Comparison of ENCODE assay signal across 23 mouse cellular contexts in genomic region chr16:87680912-87681634, GRCm38 (mm10). TPM values are rescaled to one million over a fixed set of nuclear protein-coding genes. Genes with fewer than 3 reads are reported as not detected.
A peak's percentile ranks its signal among the peaks of the same experiment; 100 is the strongest.
DNase-seq lines count a peak whose midpoint lies in the region; ATAC-seq lines count a peak whose summit lies in the region.
"Had no signal": no experiment of that assay in that cellular context is flagged by ENCODE, and none has a peak within 500 bp of the region (broad histone marks: within the 10 kb centered on the region; RNA-seq: fewer than 3 reads in every experiment).

No protein-coding gene starts in this region.

- ATAC-seq in common myeloid progenitor, adult 5-6 weeks (replicated peaks; ENCODE audit: low read depth, poor library complexity, severe bottlenecking), result peak; percentile 40; the same call in 1 of the 2 replicates
- 0 out of 2 replicates have a peak, but pooled peaks have one; percentile 12 for ATAC-seq in megakaryocyte, adult 5-6 weeks (ENCODE audit: poor library complexity, severe bottlenecking)
- ATAC-seq: forebrain, embryonic 13.5 days; inflammation-experienced regulatory T-cells, adult 6 months; lung, postnatal 0 days had no signal

- intact Hi-C loops in heart, postnatal 10 days (cut with DNase I), result no loop called here

- peak; percentile 18 for DNase-seq in heart, adult 11 months
- DNase-seq in heart, postnatal 10 days, result no peak
- DNase-seq in kidney, postnatal 25 days, result peak; percentile 44 to 50
- DNase-seq in kidney, postnatal 10 days, result no peak
- no peak for DNase-seq in adrenal gland, postnatal 14 days
- no peak for DNase-seq in left cerebral cortex, adult 9 months (ENCODE audit: low spot score in 2 of 2)
- DNase-seq: adrenal gland, postnatal 25 days; cerebellum, adult 11-12 months; cerebellum, adult 9-11 months; gastrocnemius, postnatal 25 days; heart, adult 2 months; layer of hippocampus, adult 9-11 months; lung, adult 18-20 months; lung, postnatal 4 days; midbrain, embryonic 14.5 days; right cerebral cortex, postnatal 25 days; spleen, adult 18-20 months; thymus, postnatal 14 days had no signal

RNA-seq across cellular contexts. Expression of gene Bach1, which starts 17.7 kb away (rescaled TPM):
- 10 to 100 TPM; 27.9 to 29.5 TPM for total RNA-seq in heart, postnatal 10 days (2021)
- 29.2 and 33.9 TPM in 2 replicates for total RNA-seq in common myeloid progenitor, adult 5-6 weeks (2017)
- total RNA-seq in megakaryocyte, adult 5-6 weeks (2015), result 52.2 and 53.5 TPM in 2 replicates
- 90.8 and 98.4 TPM in 2 replicates for total RNA-seq in megakaryocyte, adult 5-6 weeks (2017)
- total RNA-seq in adrenal gland, postnatal 14 days (2021), result 21.5 and 23.5 TPM in 2 replicates

Comparison
In these comparisons a context has a peak if more than half of its experiments do, and no peak if none do; other contexts are left out.
1. DNase-seq: peak in heart, adult 11 months (single experiment) and kidney, postnatal 25 days (2 of 2); none in heart, postnatal 10 days (0 of 2), kidney, postnatal 10 days (single experiment), adrenal gland, postnatal 14 days (single experiment) and left cerebral cortex, adult 9 months (0 of 2).